Mouse (Mus musculus) kidney, postnatal 0 days (tissue): ENCODE measurements around the gene Pfkfb4. TPM values are rescaled to one million over a fixed set of nuclear protein-coding genes. Genes with fewer than 3 reads are reported as not detected.

ENCODE experiments used
- ATAC-seq: fragments of 200-750 bp; cut with Nextera tagmentation; replicated peaks from 2 replicates; pipeline ENCODE4 v1.8.0; 2017; ENCODE audit warnings: low read depth, moderate number of reproducible peaks, moderate TSS enrichment, moderate library complexity; ENCODE audit not compliant: low FRiP score
- DNase-seq: peaks from one replicate; pipeline ENCODE4 v3.0.0-alpha.2; 2016; ENCODE audit warnings: low spot score
- H3K27ac ChIP-seq: fragments of 300-500 bp; sonication (generic); 2 replicates; pipeline ENCODE4 v1.5.1; 2014; ENCODE audit warnings: mild to moderate bottlenecking
- H3K27me3 ChIP-seq: fragments of 300-500 bp; sonication (generic); 2 replicates; pipeline ENCODE4 v1.6.1; 2014; ENCODE audit warnings: low read length, mixed read lengths; ENCODE audit not compliant: insufficient read depth
- H3K36me3 ChIP-seq: fragments of 300-500 bp; sonication (generic); 2 replicates; pipeline ENCODE4 v1.6.1; 2014; ENCODE audit warnings: low read length, mixed read lengths; ENCODE audit not compliant: insufficient read depth
- H3K4me1 ChIP-seq: fragments of 300-500 bp; sonication (generic); replicated peaks from 2 replicates; pipeline ENCODE4 v1.6.1; 2014; ENCODE audit warnings: antibody characterized with exemption, low read length, mixed read lengths; ENCODE audit not compliant: insufficient read depth
- H3K4me2 ChIP-seq: fragments of 300-500 bp; sonication (generic); 2 replicates; pipeline ENCODE4 v1.6.1; 2014; ENCODE audit warnings: mild to moderate bottlenecking, low read length, moderate library complexity, mixed read lengths
- H3K4me3 ChIP-seq: fragments of 300-500 bp; sonication (generic); replicated peaks from 2 replicates; pipeline ENCODE4 v1.5.1; 2014; ENCODE audit warnings: low read depth, low read length
- H3K9ac ChIP-seq: fragments of 300-500 bp; sonication (generic); 2 replicates; pipeline ENCODE4 v1.6.1; 2014; ENCODE audit warnings: low read depth, low read length
- H3K9me3 ChIP-seq: fragments of 300-500 bp; sonication (generic); replicated peaks from 2 replicates; pipeline ENCODE4 v1.6.1; 2016; ENCODE audit warnings: low read length, inconsistent platforms, mixed read lengths
- CTCF ChIP-seq: IDR thresholded peaks from 2 replicates; pipeline ENCODE4 v1.5.1; 2016; ENCODE audit warnings: antibody characterized with exemption, low read depth, mild to moderate bottlenecking, moderate library complexity
- WGBS: fragments of 180-500 bp; shearing (Covaris S2); extraction: QIAGEN DNeasy Blood & Tissue Kit; methylation state at CpG from one replicate; pipeline ENCODE4 v1.1.7; 2014; 5-methylcytosine and 5-hydroxymethylcytosine counted together
- polyA plus RNA-seq: library from polyadenylated mRNA; unstranded; fragments of >200 nt; fragmentation: Nextera tagmentation; extraction: Ambion mirVana; gene quantifications from 2 replicates; pipeline ENCODE4 v1.2.1, GENCODE M21; 2015

Gene Pfkfb4
- polyA plus RNA-seq, 1 experiment from 2014 or later, result 5.8 TPM

GRCm38 (mm10) chr9:109053366-109053765 is 61.8 kb downstream of the Pfkfb4 start:
- DNase-seq (no peak), ATAC-seq (no peak)
- Histone ChIP-seq H3K4me2 (no peak overlapping the region), H3K4me1 (0 out of 2 replicates have a peak, but pooled peaks cover 10% of the 10 kb centered on the region), H3K9ac (no peak overlapping the region), H3K9me3 (no peaks in the 10 kb centered on the region), H3K27ac (no peak overlapping the region), H3K27me3 (no peaks in the 10 kb centered on the region), H3K4me3 (no peak overlapping the region), H3K36me3 (peaks cover 22% of the 10 kb centered on the region)
- 82% methylated on average over 3 of the region's 3 CpGs for WGBS
- no peak for TF ChIP-seq CTCF

- TF ChIP-seq CTCF, result no peak
- no peaks in the 10 kb centered on the region for H3K27me3 ChIP-seq
- H3K4me3 ChIP-seq, result no peak overlapping the region
- no peak overlapping the region for H3K9ac ChIP-seq
- no peak overlapping the region for H3K27ac ChIP-seq
- peaks cover 23% of the 10 kb centered on the region for H3K36me3 ChIP-seq
- DNase-seq, result no peak
- no peak for ATAC-seq
- H3K4me2 ChIP-seq, result no peak overlapping the region
- H3K4me1 ChIP-seq, result peaks cover 14% of the 10 kb centered on the region; the same call in 1 of the 2 replicates
- WGBS, result 75% methylated on average over 6 of the region's 6 CpGs
- H3K9me3 ChIP-seq, result no peaks in the 10 kb centered on the region
These were observed 62.3 kb downstream of the Pfkfb4 start for GRCm38 (mm10) chr9:109053851-109054250.

GRCm38 (mm10) chr9:109054712-109055111 is 63.1 kb downstream of the Pfkfb4 start:
- ATAC-seq (peak; percentile 69), DNase-seq (peak; percentile 96)
- Histone ChIP-seq H3K4me1 (peaks cover 20% of the 10 kb centered on the region; the same call in 1 of the 2 replicates), H3K27ac (peak overlapping the region; percentile 78), H3K27me3 (no peaks in the 10 kb centered on the region), H3K9ac (peak overlapping the region; percentile 55), H3K4me2 (peak overlapping the region; percentile 55), H3K4me3 (peak overlapping the region; percentile 24), H3K36me3 (peaks cover 23% of the 10 kb centered on the region), H3K9me3 (no peaks in the 10 kb centered on the region)
- 0% methylated on average over 7 of the region's 7 CpGs for WGBS
- TF ChIP-seq CTCF, result no peak

GRCm38 (mm10) chr9:109055271-109056030 is 63.9 kb downstream of the Pfkfb4 start:
- no peak for ATAC-seq
- DNase-seq, result no peak
- Histone ChIP-seq H3K27ac (peak overlapping the region; percentile 78), H3K4me1 (peaks cover 20% of the 10 kb centered on the region; the same call in 1 of the 2 replicates), H3K9me3 (no peaks in the 10 kb centered on the region), H3K4me3 (peak overlapping the region; percentile 24), H3K4me2 (peak overlapping the region; percentile 55), H3K9ac (peak overlapping the region; percentile 55), H3K36me3 (peaks cover 23% of the 10 kb centered on the region), H3K27me3 (no peaks in the 10 kb centered on the region)
- no peak for TF ChIP-seq CTCF
- WGBS, result 90% methylated on average over 12 of the region's 12 CpGs

GRCm38 (mm10) chr9:109056081-109056690 is 64.6 kb downstream of the Pfkfb4 start:
- H3K27me3 ChIP-seq, result no peaks in the 10 kb centered on the region
- peaks cover 23% of the 10 kb centered on the region for H3K36me3 ChIP-seq
- TF ChIP-seq CTCF, result no peak
- no peak overlapping the region for H3K9ac ChIP-seq
- H3K4me1 ChIP-seq, result peaks cover 20% of the 10 kb centered on the region; the same call in 1 of the 2 replicates
- 91% methylated on average over 17 of the region's 17 CpGs for WGBS
- no peak overlapping the region for H3K4me2 ChIP-seq
- ATAC-seq, result no peak
- H3K9me3 ChIP-seq, result no peaks in the 10 kb centered on the region
- H3K27ac ChIP-seq, result no peak overlapping the region
- H3K4me3 ChIP-seq, result no peak overlapping the region
- no peak for DNase-seq

- Histone ChIP-seq H3K27me3 (no peaks in the 10 kb centered on the region), H3K27ac (no peak overlapping the region), H3K4me3 (no peak overlapping the region), H3K4me1 (peaks cover 20% of the 10 kb centered on the region; the same call in 1 of the 2 replicates), H3K4me2 (no peak overlapping the region), H3K9me3 (no peaks in the 10 kb centered on the region), H3K9ac (no peak overlapping the region), H3K36me3 (peaks cover 23% of the 10 kb centered on the region; the same call in 1 of the 2 replicates)
- DNase-seq (no peak), ATAC-seq (no peak)
- TF ChIP-seq CTCF, result no peak
- WGBS, result 83% methylated on average over 4 of the region's 4 CpGs
These were observed 65.3 kb downstream of the Pfkfb4 start for GRCm38 (mm10) chr9:109056916-109057315.
